Mouse (Mus musculus) lung, embryonic 14.5 days (tissue): ENCODE data around the gene Zcchc8. TPM values are rescaled to one million over a fixed set of nuclear protein-coding genes. Genes with fewer than 3 reads are reported as not detected.

Source experiments
- ATAC-seq: fragments of 200-750 bp; cut with Nextera tagmentation; 2 replicates; pipeline ENCODE4 v1.8.0; 2017; ENCODE audit warnings: mild to moderate bottlenecking, moderate TSS enrichment, moderate library complexity; ENCODE audit not compliant: insufficient read depth
- DNase-seq: peaks from one replicate; pipeline ENCODE4 v3.0.0-alpha.2; 2015
- H3K27ac ChIP-seq: fragments of 300-500 bp; sonication (generic); 2 replicates; pipeline ENCODE4 v1.5.1; 2014; ENCODE audit warnings: low read depth, mild to moderate bottlenecking, moderate library complexity
- H3K27me3 ChIP-seq: fragments of 300-500 bp; sonication (generic); 2 replicates; pipeline ENCODE4 v1.6.1; 2014; ENCODE audit warnings: low read length, control low read depth; ENCODE audit not compliant: insufficient read depth
- H3K36me3 ChIP-seq: fragments of 300-500 bp; sonication (generic); 2 replicates; pipeline ENCODE4 v1.6.1; 2014; ENCODE audit warnings: control low read depth; ENCODE audit not compliant: insufficient read depth
- H3K4me1 ChIP-seq: fragments of 300-500 bp; sonication (generic); 2 replicates; pipeline ENCODE4 v1.6.1; 2014; ENCODE audit warnings: antibody characterized with exemption, control low read depth; ENCODE audit not compliant: insufficient read depth
- H3K4me2 ChIP-seq: fragments of 300-500 bp; sonication (generic); 2 replicates; pipeline ENCODE4 v1.6.1; 2014; ENCODE audit warnings: mild to moderate bottlenecking
- H3K4me3 ChIP-seq: fragments of 300-500 bp; sonication (generic); 2 replicates; pipeline ENCODE4 v1.5.1; 2014; ENCODE audit warnings: low read depth, low read length
- H3K9ac ChIP-seq: fragments of 300-500 bp; sonication (generic); 2 replicates; pipeline ENCODE4 v1.6.1; 2014
- H3K9me3 ChIP-seq: fragments of 300-500 bp; sonication (generic); 2 replicates; pipeline ENCODE4 v1.6.1; 2016; ENCODE audit warnings: low read depth, low read length, control low read depth
- CTCF ChIP-seq: IDR thresholded peaks from 2 replicates; pipeline ENCODE4 v1.5.1; 2016; ENCODE audit warnings: antibody characterized with exemption, low read depth
- WGBS: fragments of 180-500 bp; shearing (Covaris S2); extraction: QIAGEN DNeasy Blood & Tissue Kit; methylation state at CpG from one replicate; pipeline ENCODE4 v1.1.7; 2014; 5-methylcytosine and 5-hydroxymethylcytosine counted together
- polyA plus RNA-seq: library from polyadenylated mRNA; unstranded; fragments of >200 nt; fragmentation: Nextera tagmentation; extraction: Ambion mirVana; gene quantifications from 2 replicates; pipeline ENCODE4 v1.2.1, GENCODE M21; 2014

The Zcchc8 gene
- polyA plus RNA-seq, 1 experiment from 2014 or later, result 92.0 TPM

GRCm38 (mm10) chr5:123671473-123671820, 49.5 kb downstream of the Zcchc8 start:
- Histone ChIP-seq H3K9ac (no peak overlapping the region), H3K36me3 (no peaks in the 10 kb centered on the region), H3K27ac (no peak overlapping the region), H3K27me3 (no peaks in the 10 kb centered on the region), H3K4me3 (no peak overlapping the region), H3K4me2 (no peak overlapping the region), H3K9me3 (no peaks in the 10 kb centered on the region), H3K4me1 (0 out of 2 replicates have a peak, but pooled peaks cover 10% of the 10 kb centered on the region)
- DNase-seq, result no peak
- no peak for TF ChIP-seq CTCF
- WGBS, result 74% methylated on average over 3 of the region's 3 CpGs
- no peak for ATAC-seq

- Histone ChIP-seq H3K9ac (no peak overlapping the region), H3K9me3 (no peaks in the 10 kb centered on the region), H3K4me1 (0 out of 2 replicates have a peak, but pooled peaks cover 10% of the 10 kb centered on the region), H3K4me2 (no peak overlapping the region; the same call in 1 of the 2 replicates), H3K4me3 (no peak overlapping the region), H3K27me3 (no peaks in the 10 kb centered on the region), H3K27ac (peak overlapping the region; percentile 15; the same call in 1 of the 2 replicates), H3K36me3 (no peaks in the 10 kb centered on the region)
- 24% methylated on average over 14 of the region's 14 CpGs for WGBS
- TF ChIP-seq CTCF, result no peak
- DNase-seq, result no peak
- no peak for ATAC-seq
Observed at GRCm38 (mm10) chr5:123670800-123671472, 50.0 kb downstream of the Zcchc8 start.

GRCm38 (mm10) chr5:123669991-123670799, 50.7 kb downstream of the Zcchc8 start:
- Histone ChIP-seq H3K4me1 (0 out of 2 replicates have a peak, but pooled peaks cover 9% of the 10 kb centered on the region), H3K9me3 (no peaks in the 10 kb centered on the region), H3K36me3 (no peaks in the 10 kb centered on the region), H3K4me3 (no peak overlapping the region), H3K27me3 (no peaks in the 10 kb centered on the region), H3K4me2 (no peak overlapping the region; the same call in 1 of the 2 replicates), H3K9ac (no peak overlapping the region), H3K27ac (peak overlapping the region; percentile 15; the same call in 1 of the 2 replicates)
- ATAC-seq (no peak), DNase-seq (no peak)
- TF ChIP-seq CTCF, result no peak
- 63% methylated on average over 9 of the region's 9 CpGs for WGBS

GRCm38 (mm10) chr5:123667915-123668314, 53.0 kb downstream of the Zcchc8 start:
- ATAC-seq (no peak), DNase-seq (no peak)
- H3K9ac ChIP-seq, result no peak overlapping the region
- H3K4me1 ChIP-seq, result 0 out of 2 replicates have a peak, but pooled peaks cover 10% of the 10 kb centered on the region
- no peak overlapping the region for H3K27ac ChIP-seq
- 70% methylated on average over 12 of the region's 12 CpGs for WGBS
- H3K9me3 ChIP-seq, result no peaks in the 10 kb centered on the region
- H3K27me3 ChIP-seq, result no peaks in the 10 kb centered on the region
- no peaks in the 10 kb centered on the region for H3K36me3 ChIP-seq
- TF ChIP-seq CTCF, result no peak
- H3K4me3 ChIP-seq, result no peak overlapping the region
- H3K4me2 ChIP-seq, result no peak overlapping the region

- Histone ChIP-seq H3K4me3 (no peak overlapping the region), H3K4me1 (peaks cover 20% of the 10 kb centered on the region), H3K36me3 (no peaks in the 10 kb centered on the region), H3K9ac (no peak overlapping the region), H3K4me2 (no peak overlapping the region), H3K27ac (no peak overlapping the region), H3K27me3 (no peaks in the 10 kb centered on the region), H3K9me3 (no peaks in the 10 kb centered on the region)
- DNase-seq (no peak), ATAC-seq (no peak)
- 62% methylated on average over 7 of the region's 7 CpGs for WGBS
- no peak for TF ChIP-seq CTCF
Observed at GRCm38 (mm10) chr5:123665956-123666355, 54.9 kb downstream of the Zcchc8 start.

GRCm38 (mm10) chr5:123664329-123664728, 56.6 kb downstream of the Zcchc8 start:
- Histone ChIP-seq H3K9me3 (no peaks in the 10 kb centered on the region), H3K4me2 (no peak overlapping the region), H3K4me1 (peaks cover 20% of the 10 kb centered on the region), H3K27ac (no peak overlapping the region; the same call in 1 of the 2 replicates), H3K36me3 (no peaks in the 10 kb centered on the region), H3K27me3 (no peaks in the 10 kb centered on the region), H3K4me3 (no peak overlapping the region), H3K9ac (no peak overlapping the region)
- 39% methylated on average over 7 of the region's 7 CpGs for WGBS
- TF ChIP-seq CTCF, result no peak
- ATAC-seq, result no peak
- peak; percentile 64 for DNase-seq

- H3K27ac ChIP-seq, result peak overlapping the region; percentile 83; the same call in 1 of the 2 replicates
- TF ChIP-seq CTCF, result no peak
- H3K4me2 ChIP-seq, result no peak overlapping the region
- H3K27me3 ChIP-seq, result no peaks in the 10 kb centered on the region
- DNase-seq (peak; percentile 65), ATAC-seq (peak; percentile 59; the same call in 1 of the 2 replicates)
- H3K4me3 ChIP-seq, result no peak overlapping the region
- WGBS, result 19% methylated on average over 9 of the region's 9 CpGs
- no peak overlapping the region for H3K9ac ChIP-seq
- H3K4me1 ChIP-seq, result peaks cover 20% of the 10 kb centered on the region
- no peaks in the 10 kb centered on the region for H3K9me3 ChIP-seq
- H3K36me3 ChIP-seq, result no peaks in the 10 kb centered on the region
Observed at GRCm38 (mm10) chr5:123662059-123662458, 58.8 kb downstream of the Zcchc8 start.
